Mouse (Mus musculus) B cell, adult 67 days (primary cell): Measurements from ENCODE around the gene Itgbl1. TPM values are rescaled to one million over a fixed set of nuclear protein-coding genes. Genes with fewer than 3 reads are reported as not detected.

ENCODE experiments used
- total RNA-seq, 2 experiments: library from RNA; stranded (reverse); gene quantifications; 4 replicates each; pipeline ENCODE4 v1.2.4; 2023

The Itgbl1 gene
- total RNA-seq = not detected

DNA sequence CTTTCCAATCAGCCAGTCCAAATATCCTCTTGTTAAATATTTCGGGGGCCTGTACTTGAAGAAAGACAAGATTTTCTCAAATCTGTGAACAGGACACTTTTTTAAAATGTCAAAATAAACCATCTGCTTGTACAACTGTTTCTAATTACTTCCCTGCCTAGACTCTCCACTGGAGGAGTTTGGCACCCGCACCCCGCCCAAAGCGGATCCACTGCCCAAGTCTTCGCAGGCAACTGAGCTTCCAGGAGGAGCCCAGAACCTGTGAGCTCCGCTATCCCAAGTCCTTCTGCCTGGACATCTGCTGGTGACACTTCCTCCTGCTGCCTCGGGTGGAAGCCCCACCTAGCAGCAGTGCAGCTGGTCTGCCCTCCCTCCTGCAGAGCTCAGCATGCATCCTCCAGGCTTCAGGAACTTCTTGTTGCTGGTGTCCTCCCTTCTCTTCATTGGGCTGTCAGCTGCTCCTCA is at the start of gene Itgbl1:
Gene Itgbl1 (plus strand): TSS at position 51 of the 465 bp plus-strand sequence.

DNA sequence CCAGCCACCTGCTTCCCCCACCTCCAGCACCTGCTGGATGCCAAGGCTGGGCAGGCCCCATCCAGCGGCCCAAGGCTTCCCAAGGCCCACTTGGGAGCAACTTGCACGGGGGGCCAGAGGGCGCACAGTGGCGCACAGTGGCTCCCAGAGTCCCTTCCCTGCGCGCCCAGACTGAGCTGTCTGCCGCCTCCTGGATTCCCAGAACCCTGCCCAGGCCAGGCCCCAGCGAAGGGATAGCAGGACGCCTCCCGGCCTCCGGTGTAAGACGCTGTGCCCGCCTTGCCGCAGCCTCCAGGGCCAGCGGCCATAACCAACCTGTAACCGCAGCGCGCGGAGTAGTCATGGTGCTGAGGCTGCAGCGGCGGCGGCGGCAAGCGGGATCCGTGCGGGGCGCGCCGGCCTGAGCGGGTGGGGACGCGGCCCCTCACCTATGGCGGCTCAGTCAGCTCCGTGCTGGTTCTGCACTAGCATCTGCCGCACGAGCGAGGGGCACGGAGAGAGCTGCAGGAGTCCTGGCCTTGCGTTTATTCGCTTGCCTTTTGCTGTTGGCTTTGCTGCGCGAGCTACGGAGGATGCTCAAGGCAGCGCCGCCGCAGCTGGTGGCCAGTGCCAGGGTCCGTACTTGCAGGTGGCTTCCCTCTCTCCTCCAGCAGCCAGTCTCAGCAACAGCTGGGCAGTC is 33.1 kb upstream of the Itgbl1 start, which contains the start of gene Nalcn:
Gene Nalcn (minus strand): TSS at position 644 of the 679 bp plus-strand sequence.

Other genes with a start within 250 kb of the Itgbl1 start
- gene Nalcn, start 32.8 kb upstream of the Itgbl1 start, total RNA-seq = not detected